Mouse (Mus musculus): ENCODE data around the gene Lgals3. TPM values are rescaled to one million over a fixed set of nuclear protein-coding genes. Genes with fewer than 3 reads are reported as not detected.
A peak's percentile ranks its signal among the peaks of the same experiment; 100 is the strongest.

Lgals3 gene
- polyA plus RNA-seq, 1 experiment, result 24.7 TPM

DNA sequence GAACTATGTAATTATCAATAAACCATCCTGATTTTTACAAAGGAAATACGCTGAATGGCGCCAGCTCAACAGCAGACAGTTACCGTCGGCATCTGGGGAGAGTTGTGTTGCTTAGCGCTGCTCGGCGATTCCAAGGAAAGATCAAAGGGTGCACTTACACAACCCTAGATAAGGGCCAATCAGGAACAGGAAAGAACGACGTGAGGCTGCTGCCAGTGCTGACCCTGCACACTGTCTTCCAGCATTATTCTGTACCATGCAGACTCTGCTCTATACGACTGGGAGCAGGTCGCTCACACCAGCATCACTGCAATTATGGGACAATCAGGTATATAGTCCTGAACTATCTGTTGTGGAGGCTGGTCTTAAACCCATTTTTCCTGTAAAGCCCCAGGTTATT lies 18.6 kb downstream of the Lgals3 start:
- H3K9me3 ChIP-seq (replicated peaks; ENCODE audit: control insufficient read depth, insufficient read depth, low read length, poor library complexity, severe bottlenecking), result no peaks in the 10 kb centered on the region
- H3K4me3 ChIP-seq (ENCODE audit: low read depth, low read length), result no peak overlapping the region
- H3K9ac ChIP-seq (ENCODE audit: low read depth, poor library complexity, severe bottlenecking), result no peak overlapping the region
- H3K27me3 ChIP-seq (ENCODE audit: control insufficient read depth, insufficient read depth, low read length, poor library complexity, severe bottlenecking), result no peaks in the 10 kb centered on the region
- peaks cover 37% of the 10 kb centered on the region for H3K36me3 ChIP-seq (ENCODE audit: control insufficient read depth, insufficient read depth, low read length, poor library complexity, severe bottlenecking)
- no peaks in the 10 kb centered on the region for H3K4me1 ChIP-seq (ENCODE audit: control insufficient read depth, insufficient read depth, low read length)
- H3K27ac ChIP-seq (ENCODE audit: insufficient read depth, low read length), result no peak overlapping the region
- no peak for TF ChIP-seq POLR2A (IDR thresholded peaks at IDR 0.05; ENCODE audit: insufficient read depth, low read length)
- TF ChIP-seq EP300 (IDR thresholded peaks at IDR 0.05; ENCODE audit: insufficient read depth, low read depth, low read length), result no peak
- TF ChIP-seq CTCF (IDR thresholded peaks at IDR 0.05; ENCODE audit: low read depth, low read length), result no peak

DNA sequence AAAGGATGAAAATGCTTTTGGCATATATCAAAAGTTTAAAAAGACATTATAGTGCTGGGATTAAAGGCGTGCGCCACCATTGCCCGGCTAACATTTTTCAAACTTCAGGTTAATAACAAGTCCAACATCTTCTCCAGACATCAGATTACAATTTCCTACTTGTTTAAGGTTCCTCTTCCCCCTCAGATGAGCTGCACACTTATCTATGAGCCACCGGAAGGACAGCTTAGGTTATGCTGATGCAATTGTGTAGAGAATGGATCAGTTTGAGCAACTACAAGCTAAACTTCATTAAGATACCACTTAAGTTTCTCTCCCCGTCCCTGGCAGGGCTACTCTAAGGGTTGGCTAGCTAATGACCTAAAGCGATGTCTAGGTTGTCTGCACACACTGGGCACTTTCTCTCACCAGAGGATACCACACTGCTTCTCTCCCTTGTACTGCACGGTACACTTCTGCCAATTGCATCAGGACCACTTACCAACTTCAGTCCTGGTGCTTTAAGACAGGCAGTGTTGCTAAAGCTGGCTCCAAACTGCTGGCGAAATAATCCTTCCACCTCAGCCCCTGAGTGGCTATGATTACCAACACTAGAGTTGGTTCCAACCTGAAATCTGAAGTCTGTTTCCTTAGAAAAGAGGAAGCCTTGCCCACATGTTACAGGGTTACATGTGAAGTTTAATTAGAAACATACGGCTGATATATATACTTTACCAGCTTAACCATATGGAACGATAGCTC lies 26.0 kb downstream of the Lgals3 start:
- TF ChIP-seq EP300 (IDR thresholded peaks at IDR 0.05; ENCODE audit: insufficient read depth, low read depth, low read length) (no peak), CTCF (IDR thresholded peaks at IDR 0.05; ENCODE audit: low read depth, low read length) (no peak), POLR2A (IDR thresholded peaks at IDR 0.05; ENCODE audit: insufficient read depth, low read length) (no peak)
- Histone ChIP-seq H3K4me3 (ENCODE audit: low read depth, low read length) (no peak overlapping the region), H3K27me3 (ENCODE audit: control insufficient read depth, insufficient read depth, low read length, poor library complexity, severe bottlenecking) (no peaks in the 10 kb centered on the region), H3K27ac (ENCODE audit: insufficient read depth, low read length) (no peak overlapping the region), H3K4me1 (ENCODE audit: control insufficient read depth, insufficient read depth, low read length) (no peaks in the 10 kb centered on the region), H3K9me3 (replicated peaks; ENCODE audit: control insufficient read depth, insufficient read depth, low read length, poor library complexity, severe bottlenecking) (no peaks in the 10 kb centered on the region), H3K36me3 (ENCODE audit: control insufficient read depth, insufficient read depth, low read length, poor library complexity, severe bottlenecking) (peaks cover 81% of the 10 kb centered on the region), H3K9ac (ENCODE audit: low read depth, poor library complexity, severe bottlenecking) (no peak overlapping the region)

DNA sequence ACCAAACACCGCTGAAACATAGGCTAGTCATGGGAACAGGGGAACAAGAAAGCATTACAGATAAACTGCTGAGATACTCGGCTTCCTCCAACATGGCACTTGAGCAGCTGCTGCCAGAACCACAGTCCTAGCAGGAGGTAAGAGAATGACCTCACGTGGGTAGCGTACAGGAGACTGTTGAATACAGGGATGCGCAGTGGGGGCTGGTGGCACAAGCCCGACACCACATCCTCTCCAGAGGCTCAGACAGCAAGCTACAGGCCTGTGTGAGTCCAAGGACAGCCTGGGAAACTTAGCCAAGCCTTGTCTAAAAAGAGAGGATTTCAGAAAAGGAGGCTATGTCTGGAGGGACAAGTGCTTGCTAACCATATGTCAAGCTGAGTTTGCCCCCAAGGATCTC lies 27.5 kb downstream of the Lgals3 start:
- Histone ChIP-seq H3K4me1 (ENCODE audit: control insufficient read depth, insufficient read depth, low read length) (no peaks in the 10 kb centered on the region), H3K9me3 (replicated peaks; ENCODE audit: control insufficient read depth, insufficient read depth, low read length, poor library complexity, severe bottlenecking) (no peaks in the 10 kb centered on the region), H3K9ac (ENCODE audit: low read depth, poor library complexity, severe bottlenecking) (no peak overlapping the region), H3K27ac (ENCODE audit: insufficient read depth, low read length) (no peak overlapping the region), H3K36me3 (ENCODE audit: control insufficient read depth, insufficient read depth, low read length, poor library complexity, severe bottlenecking) (peaks cover 82% of the 10 kb centered on the region), H3K27me3 (ENCODE audit: control insufficient read depth, insufficient read depth, low read length, poor library complexity, severe bottlenecking) (no peaks in the 10 kb centered on the region), H3K4me3 (ENCODE audit: low read depth, low read length) (no peak overlapping the region)
- TF ChIP-seq POLR2A (IDR thresholded peaks at IDR 0.05; ENCODE audit: insufficient read depth, low read length) (no peak), CTCF (IDR thresholded peaks at IDR 0.05; ENCODE audit: low read depth, low read length) (no peak), EP300 (IDR thresholded peaks at IDR 0.05; ENCODE audit: insufficient read depth, low read depth, low read length) (no peak)

DNA sequence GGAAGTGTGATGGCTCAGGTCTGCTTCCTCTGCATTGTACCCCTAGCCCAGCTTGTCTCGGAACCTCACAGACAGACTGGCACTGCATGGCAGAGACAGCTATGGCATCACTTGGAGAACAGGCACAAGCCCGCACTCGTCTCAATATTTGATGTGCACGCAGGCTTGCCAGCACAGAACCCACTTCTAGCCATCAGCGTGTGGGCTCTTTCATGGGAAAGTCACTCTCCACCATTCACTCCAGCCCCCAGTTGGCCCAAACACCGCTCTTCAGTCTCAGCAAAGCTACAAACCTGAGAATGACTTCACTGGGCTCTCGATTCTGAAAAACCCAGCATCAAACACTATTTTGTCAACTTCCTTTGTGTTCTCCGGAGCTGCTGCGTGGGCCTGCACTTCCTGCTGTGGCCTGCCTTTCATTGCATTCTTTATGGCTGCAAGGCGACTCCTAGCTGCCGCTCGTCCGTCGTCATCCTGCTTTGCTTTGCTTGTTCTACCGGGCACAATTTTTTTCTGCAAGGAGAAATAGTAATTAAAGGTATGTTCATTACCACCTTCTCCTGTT lies 28.0 kb downstream of the Lgals3 start:
- no peak overlapping the region for H3K9ac ChIP-seq (ENCODE audit: low read depth, poor library complexity, severe bottlenecking)
- H3K4me3 ChIP-seq (ENCODE audit: low read depth, low read length), result no peak overlapping the region
- H3K27ac ChIP-seq (ENCODE audit: insufficient read depth, low read length), result no peak overlapping the region
- H3K9me3 ChIP-seq (replicated peaks; ENCODE audit: control insufficient read depth, insufficient read depth, low read length, poor library complexity, severe bottlenecking), result no peaks in the 10 kb centered on the region
- H3K4me1 ChIP-seq (ENCODE audit: control insufficient read depth, insufficient read depth, low read length), result no peaks in the 10 kb centered on the region
- H3K36me3 ChIP-seq (ENCODE audit: control insufficient read depth, insufficient read depth, low read length, poor library complexity, severe bottlenecking), result peaks cover 82% of the 10 kb centered on the region
- TF ChIP-seq POLR2A (IDR thresholded peaks at IDR 0.05; ENCODE audit: insufficient read depth, low read length), result no peak
- H3K27me3 ChIP-seq (ENCODE audit: control insufficient read depth, insufficient read depth, low read length, poor library complexity, severe bottlenecking), result no peaks in the 10 kb centered on the region

DNA sequence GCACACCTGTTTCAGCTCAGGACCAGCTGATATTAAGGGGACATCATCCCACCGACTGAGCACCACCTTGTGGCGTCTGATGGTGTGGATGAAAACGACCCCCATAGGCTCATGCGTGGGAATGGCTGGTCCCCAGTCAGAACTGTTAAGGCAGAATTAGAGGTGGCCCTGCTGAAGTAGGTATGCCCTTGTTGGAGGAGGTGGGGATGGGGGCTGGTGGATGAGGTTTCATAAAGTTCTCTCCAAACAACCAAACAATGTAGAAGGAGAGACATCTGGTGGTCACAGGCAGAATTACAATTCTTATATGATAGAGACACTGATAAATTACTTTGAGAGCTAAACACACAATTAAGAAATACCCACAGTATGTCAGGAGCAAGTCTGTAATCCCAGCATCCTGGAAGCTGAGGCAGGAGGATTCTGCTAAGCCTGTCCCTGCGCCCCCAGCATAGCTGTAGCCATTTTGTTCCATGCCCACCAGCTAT lies 28.7 kb downstream of the Lgals3 start:
- TF ChIP-seq CTCF (IDR thresholded peaks at IDR 0.05; ENCODE audit: low read depth, low read length) (peak; percentile 48), EP300 (IDR thresholded peaks at IDR 0.05; ENCODE audit: insufficient read depth, low read depth, low read length) (no peak)

DNA sequence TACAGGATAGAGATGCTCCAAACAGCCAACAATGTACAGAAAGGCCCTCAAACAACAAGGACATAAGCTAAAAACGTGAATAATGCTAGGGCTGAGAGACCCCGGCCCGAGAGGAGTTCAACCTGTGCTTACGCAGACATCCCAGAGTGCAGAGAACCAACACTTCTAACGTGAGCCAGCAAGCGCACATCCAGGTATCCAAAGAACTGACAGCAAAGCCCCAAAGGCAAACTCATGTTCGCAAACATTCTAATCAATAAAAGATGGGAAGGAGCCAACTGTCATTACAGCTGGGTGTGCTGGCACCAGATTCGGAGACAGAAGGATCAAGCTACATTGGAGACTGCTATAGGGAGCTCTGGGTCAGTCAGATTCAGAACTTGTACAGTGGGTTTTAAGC lies 35.2 kb downstream of the Lgals3 start:
- Histone ChIP-seq H3K36me3 (ENCODE audit: control insufficient read depth, insufficient read depth, low read length, poor library complexity, severe bottlenecking) (peaks cover 79% of the 10 kb centered on the region), H3K4me1 (ENCODE audit: control insufficient read depth, insufficient read depth, low read length) (no peaks in the 10 kb centered on the region), H3K27me3 (ENCODE audit: control insufficient read depth, insufficient read depth, low read length, poor library complexity, severe bottlenecking) (no peaks in the 10 kb centered on the region), H3K4me3 (ENCODE audit: low read depth, low read length) (no peak overlapping the region), H3K9ac (ENCODE audit: low read depth, poor library complexity, severe bottlenecking) (no peak overlapping the region), H3K27ac (ENCODE audit: insufficient read depth, low read length) (no peak overlapping the region), H3K9me3 (replicated peaks; ENCODE audit: control insufficient read depth, insufficient read depth, low read length, poor library complexity, severe bottlenecking) (no peaks in the 10 kb centered on the region)
- no peak for TF ChIP-seq CTCF (IDR thresholded peaks at IDR 0.05; ENCODE audit: low read depth, low read length)
- no peak for TF ChIP-seq POLR2A (IDR thresholded peaks at IDR 0.05; ENCODE audit: insufficient read depth, low read length)
- no peak for TF ChIP-seq EP300 (IDR thresholded peaks at IDR 0.05; ENCODE audit: insufficient read depth, low read depth, low read length)

More for the DNA sequence above, 28.7 kb downstream of the Lgals3 start:
- Histone ChIP-seq H3K9ac (ENCODE audit: low read depth, poor library complexity, severe bottlenecking) (no peak overlapping the region), H3K4me1 (ENCODE audit: control insufficient read depth, insufficient read depth, low read length) (no peaks in the 10 kb centered on the region), H3K27ac (ENCODE audit: insufficient read depth, low read length) (no peak overlapping the region), H3K27me3 (ENCODE audit: control insufficient read depth, insufficient read depth, low read length, poor library complexity, severe bottlenecking) (no peaks in the 10 kb centered on the region), H3K4me3 (ENCODE audit: low read depth, low read length) (no peak overlapping the region), H3K36me3 (ENCODE audit: control insufficient read depth, insufficient read depth, low read length, poor library complexity, severe bottlenecking) (peaks cover 80% of the 10 kb centered on the region), H3K9me3 (replicated peaks; ENCODE audit: control insufficient read depth, insufficient read depth, low read length, poor library complexity, severe bottlenecking) (no peaks in the 10 kb centered on the region)
